ENCODE assay signal across 26 mouse cellular contexts in the genomic region with DNA sequence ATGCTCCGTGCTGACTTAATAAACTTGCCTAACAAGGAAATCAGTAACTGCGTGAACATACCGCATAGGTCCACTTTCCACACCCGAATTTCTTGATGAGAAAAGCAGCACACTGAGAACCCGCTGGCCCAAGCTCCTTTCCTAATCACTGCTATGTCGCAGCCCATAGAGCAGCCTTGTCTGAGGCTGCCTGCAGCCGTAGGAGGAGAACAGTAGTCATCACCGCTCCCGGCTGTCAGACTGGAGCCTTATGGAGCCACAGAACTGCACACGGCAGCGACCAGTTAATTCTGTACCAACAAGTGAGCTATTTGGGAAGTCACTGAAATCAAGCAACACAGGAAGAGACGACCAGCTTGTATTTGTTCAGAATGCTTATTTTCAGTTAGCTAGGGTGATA. TPM values are rescaled to one million over a fixed set of nuclear protein-coding genes. Genes with fewer than 3 reads are reported as not detected.
A peak's percentile ranks its signal among the peaks of the same experiment; 100 is the strongest.
DNase-seq lines count a peak whose midpoint lies in the region; ATAC-seq and TF ChIP-seq lines count a peak whose summit lies in the region.
"Had no signal": no experiment of that assay in that cellular context is flagged by ENCODE, and none has a peak within 500 bp of the region (broad histone marks: within the 10 kb centered on the region; RNA-seq: fewer than 3 reads in every experiment).

No protein-coding gene starts in this region.

- 0 out of 2 replicates have a peak, but pooled peaks have one; percentile 18 for TF ChIP-seq POLR2A in cortical plate, adult 2 months (IDR thresholded peaks at IDR 0.05; ENCODE audit: extremely low read depth, insufficient read depth, low read length)

- H3K4me1 ChIP-seq in cortical plate, adult 2 months (ENCODE audit: control insufficient read depth, insufficient read depth, low read length): no peaks in the 10 kb centered on the region
- no peaks in the 10 kb centered on the region for H3K4me1 ChIP-seq in forebrain, embryonic 12.5 days
- H3K4me1 ChIP-seq: embryonic facial prominence, embryonic 10.5 days; embryonic facial prominence, embryonic 13.5 days; forebrain, embryonic 13.5 days; hindbrain, embryonic 10.5 days; hindbrain, embryonic 13.5 days had no signal

- ATAC-seq in forebrain, embryonic 12.5 days (ENCODE audit: low FRiP score): no peak
- ATAC-seq: forebrain, embryonic 13.5 days; forebrain, embryonic 16.5 days; hindbrain, embryonic 16.5 days had no signal

- no peak overlapping the region for H3K27ac ChIP-seq in cortical plate, adult 2 months (ENCODE audit: insufficient read depth, low read length)
- H3K27ac ChIP-seq in forebrain, embryonic 12.5 days: no peak overlapping the region
- H3K27ac ChIP-seq: embryonic facial prominence, embryonic 10.5 days; embryonic facial prominence, embryonic 13.5 days; forebrain, embryonic 13.5 days; heart, embryonic 15.5 days; hindbrain, embryonic 10.5 days; hindbrain, embryonic 13.5 days had no signal

- peak; percentile 59 to 83 for DNase-seq in layer of hippocampus, adult 18-20 months (ENCODE audit: low spot score in 2 of 2)
- DNase-seq in layer of hippocampus, adult 9-10 months (ENCODE audit: low spot score): no peak
- DNase-seq in brain, adult 2 months (ENCODE audit: low read depth, low spot score): peak; percentile 71
- peak; percentile 79 for DNase-seq in layer of hippocampus, adult 9-11 months
- DNase-seq in cerebellum, postnatal 25 days: no peak
- DNase-seq: adrenal gland, adult 2 months; adrenal gland, postnatal 14 days; cerebellum, adult 11-12 months; cerebellum, adult 8-10 months; cerebellum, postnatal 10 days; gastrocnemius, postnatal 25 days; heart, adult 18-20 months; heart, postnatal 10 days; heart, postnatal 36 days had no signal

- no peak overlapping the region for H3K9ac ChIP-seq in forebrain, embryonic 12.5 days
- H3K9ac ChIP-seq: embryonic facial prominence, embryonic 13.5 days; forebrain, embryonic 13.5 days; heart, embryonic 12.5 days; heart, embryonic 15.5 days; hindbrain, embryonic 13.5 days had no signal

- no peaks in the 10 kb centered on the region for H3K27me3 ChIP-seq in forebrain, embryonic 12.5 days
- H3K27me3 ChIP-seq: embryonic facial prominence, embryonic 13.5 days; forebrain, embryonic 13.5 days; heart, embryonic 12.5 days; heart, embryonic 15.5 days; hindbrain, embryonic 13.5 days had no signal

- whole genome bisulfite sequencing in forebrain, embryonic 12.5 days: 92% methylated on average over 12 of the region's 12 CpGs

- H3K36me3 ChIP-seq in forebrain, embryonic 12.5 days (replicated peaks): peaks cover 66% of the 10 kb centered on the region

- H3K4me3 ChIP-seq in cortical plate, adult 2 months (ENCODE audit: insufficient read depth, low read length): no peak overlapping the region
- H3K4me3 ChIP-seq in forebrain, embryonic 12.5 days (replicated peaks): no peak overlapping the region
- H3K4me3 ChIP-seq: embryonic facial prominence, embryonic 10.5 days; embryonic facial prominence, embryonic 13.5 days; erythroblast, embryonic 14.5 days; forebrain, embryonic 13.5 days; heart, embryonic 12.5 days; heart, embryonic 15.5 days; hindbrain, embryonic 10.5 days; hindbrain, embryonic 13.5 days had no signal

- no peak for TF ChIP-seq CTCF in cortical plate, adult 2 months (IDR thresholded peaks at IDR 0.05; ENCODE audit: extremely low read depth, insufficient read depth, low read length)

- no peaks in the 10 kb centered on the region for H3K9me3 ChIP-seq in forebrain, embryonic 12.5 days
- H3K9me3 ChIP-seq: embryonic facial prominence, embryonic 10.5 days; embryonic facial prominence, embryonic 13.5 days; forebrain, embryonic 13.5 days; heart, embryonic 12.5 days; heart, embryonic 15.5 days; hindbrain, embryonic 10.5 days; hindbrain, embryonic 13.5 days had no signal

- no peak overlapping the region for H3K4me2 ChIP-seq in forebrain, embryonic 12.5 days
- H3K4me2 ChIP-seq: embryonic facial prominence, embryonic 13.5 days; forebrain, embryonic 13.5 days; heart, embryonic 12.5 days; heart, embryonic 15.5 days; hindbrain, embryonic 13.5 days had no signal

RNA-seq across cellular contexts. Expression of a gene that starts 9.3 kb away (rescaled TPM):
- 100 to 1,000 TPM; 106 to 108 TPM for total RNA-seq in layer of hippocampus, adult 18-20 months (2021)
- polyA plus RNA-seq in cortical plate, adult 2 months (2012; rRNA removed): 77.9 and 85.2 TPM in 2 replicates
- polyA plus RNA-seq in forebrain, embryonic 12.5 days (2016; fragmentation: Nextera tagmentation; extraction: Ambion mirVana): 151 and 157 TPM in 2 replicates

Comparison
In these comparisons a context has a peak if more than half of its experiments do, and no peak if none do; other contexts are left out.
1. DNase-seq: peak in layer of hippocampus, adult 18-20 months (2 of 2), brain, adult 2 months (single experiment) and layer of hippocampus, adult 9-11 months (single experiment); none in layer of hippocampus, adult 9-10 months (single experiment) and cerebellum, postnatal 25 days (0 of 2).